Mouse (Mus musculus) layer of hippocampus, adult 18-20 months (tissue): ENCODE measurements around the gene Tns1. TPM values are rescaled to one million over a fixed set of nuclear protein-coding genes. Genes with fewer than 3 reads are reported as not detected.
A peak's percentile ranks its signal among the peaks of the same experiment; 100 is the strongest.

Experiments
- DNase-seq, 2 experiments: peaks; one replicate each; pipeline ENCODE4 v3.0.0; 2022; ENCODE audit warnings: low spot score in 2 of 2
- total RNA-seq, 2 experiments: library from RNA; stranded (reverse); gene quantifications; 2 replicates each; pipeline ENCODE4 v1.2.3; 2021

Tns1 gene
- total RNA-seq, 2 experiments from 2014 or later: 37.0 to 39.6 TPM

DNA sequence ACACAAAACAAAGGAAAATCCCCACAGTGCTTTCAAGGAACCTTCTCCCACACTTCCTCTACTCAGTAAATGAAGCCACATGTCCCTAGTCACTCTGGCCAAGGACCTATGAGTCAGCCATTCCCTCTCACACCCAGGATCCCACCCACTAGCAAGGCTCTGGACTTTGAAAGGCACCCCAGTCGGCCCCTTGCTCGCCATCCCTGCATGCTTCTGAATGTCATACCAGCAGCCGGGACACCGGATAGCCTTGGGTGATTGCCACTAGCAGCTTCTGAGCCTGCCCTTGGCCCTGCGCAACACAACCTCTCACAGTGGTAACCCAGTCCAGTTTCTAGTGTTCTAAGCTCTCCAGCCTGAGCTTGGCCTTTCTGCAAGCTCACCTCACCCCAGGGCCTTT, 58.2 kb downstream of the Tns1 start:
- DNase-seq: no peak

DNA sequence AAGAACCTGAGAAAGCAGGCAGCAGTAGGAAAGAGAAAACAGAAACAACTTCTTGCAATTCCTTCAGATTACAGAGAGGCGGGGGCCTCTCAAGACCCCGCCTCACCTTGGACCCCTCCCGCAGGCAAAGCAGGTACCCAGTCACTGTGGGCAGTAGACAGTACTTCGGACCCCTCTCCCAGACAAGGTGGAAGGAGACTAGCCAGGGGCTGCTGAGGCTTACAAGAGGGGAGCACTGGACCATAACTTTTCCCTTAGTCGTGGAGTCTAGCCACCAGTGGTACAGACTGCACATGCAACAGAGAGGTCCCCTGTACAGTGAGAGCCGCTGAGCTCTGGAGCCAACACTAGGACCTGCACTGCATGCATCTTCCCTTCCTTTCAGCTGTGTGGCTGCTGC, 64.2 kb downstream of the Tns1 start:
- no peak for DNase-seq

- DNase-seq: no peak
Observed at GRCm38 (mm10) chr1:74059552-74059951, 64.7 kb downstream of the Tns1 start.

- DNase-seq: no peak
Observed at GRCm38 (mm10) chr1:74058771-74059170, 65.5 kb downstream of the Tns1 start.

- no peak for DNase-seq
Observed at GRCm38 (mm10) chr1:74058309-74058708, 65.9 kb downstream of the Tns1 start.

DNA sequence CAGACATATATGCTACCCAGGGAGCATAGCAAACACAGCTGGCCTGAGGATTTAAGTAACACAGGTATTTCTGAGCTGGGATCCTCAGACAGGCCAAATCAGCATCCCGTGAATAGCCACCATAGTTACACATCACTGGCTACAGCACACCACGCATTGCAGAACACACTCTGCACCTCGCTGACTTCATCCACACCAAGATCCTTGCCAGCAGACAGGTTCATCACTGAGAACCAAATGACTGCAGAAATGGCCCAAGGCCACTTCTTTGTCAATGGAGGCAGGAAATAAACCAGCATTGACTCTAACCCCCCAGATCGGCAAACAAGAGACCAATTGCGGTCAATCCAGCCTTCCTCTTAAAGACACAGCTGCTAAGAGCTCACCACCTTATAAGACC, 66.7 kb downstream of the Tns1 start:
- DNase-seq: no peak

DNA sequence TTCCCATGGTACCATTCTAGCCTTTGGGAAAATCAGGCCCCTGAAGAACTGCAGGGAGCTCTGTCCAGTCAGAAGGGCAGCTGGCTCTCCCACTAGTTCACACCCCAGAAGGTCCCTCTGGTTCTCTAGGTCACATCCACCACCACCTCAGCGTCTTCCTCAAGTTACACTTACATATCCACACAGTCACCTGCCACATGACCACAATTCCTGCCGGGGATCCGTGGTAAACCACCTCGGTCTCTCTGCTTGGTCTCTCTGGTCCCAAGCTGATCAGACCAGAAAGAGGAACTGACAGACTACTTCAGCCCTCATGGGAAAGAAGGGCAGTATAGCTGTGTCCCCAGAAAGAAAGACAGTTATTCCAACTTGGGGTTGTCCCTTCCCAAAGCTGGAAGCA, 68.7 kb downstream of the Tns1 start:
- no peak for DNase-seq

DNA sequence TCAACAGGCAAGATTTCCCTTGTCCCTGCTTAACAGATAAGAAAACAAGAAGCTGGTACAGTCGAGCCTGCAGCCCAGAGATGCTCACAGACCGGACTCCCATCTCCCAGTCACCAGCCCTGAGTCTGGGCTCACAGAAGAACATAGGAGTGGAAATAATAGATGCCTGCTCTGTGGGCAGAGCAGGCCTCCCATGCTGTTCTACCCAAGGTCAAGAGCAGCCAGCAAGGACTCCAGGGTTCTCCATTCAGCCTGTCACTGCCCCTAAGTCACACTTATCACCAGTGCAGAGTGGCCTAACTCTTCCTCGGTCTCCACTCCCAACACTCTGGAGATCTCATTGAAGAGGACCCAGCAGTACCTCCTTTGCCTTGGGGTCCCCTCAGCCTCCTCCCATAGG, 69.8 kb downstream of the Tns1 start:
- no peak for DNase-seq

- no peak for DNase-seq
Observed at GRCm38 (mm10) chr1:74054007-74054406, 70.2 kb downstream of the Tns1 start.

- no peak for DNase-seq
Observed at GRCm38 (mm10) chr1:74053068-74053467, 71.2 kb downstream of the Tns1 start.

GRCm38 (mm10) chr1:74051349-74051748, 72.9 kb downstream of the Tns1 start:
- no peak for DNase-seq

- DNase-seq: no peak
Observed at GRCm38 (mm10) chr1:74049430-74049829, 74.8 kb downstream of the Tns1 start.

DNA sequence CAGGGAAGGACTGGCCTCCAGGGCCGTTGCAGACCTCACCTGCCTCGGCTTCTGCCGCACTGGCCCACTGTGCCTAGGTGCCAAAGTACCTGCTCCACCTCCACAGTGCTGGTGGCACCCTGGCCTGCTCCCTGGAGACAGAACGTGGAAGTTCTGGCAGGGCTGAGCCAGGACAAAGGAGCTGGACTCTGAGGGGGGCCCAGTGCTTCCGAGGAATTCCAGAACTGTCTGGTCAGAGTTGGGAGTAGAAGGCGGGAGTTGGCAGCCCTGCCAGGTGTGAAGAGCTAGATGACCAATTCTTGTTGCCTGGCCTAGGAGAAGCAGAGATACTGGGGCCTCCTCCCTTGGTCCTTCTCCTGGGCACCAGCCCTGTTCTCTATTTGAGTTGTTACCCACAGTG, 76.5 kb downstream of the Tns1 start:
- DNase-seq: no peak

GRCm38 (mm10) chr1:74047311-74047710, 76.9 kb downstream of the Tns1 start:
- no peak for DNase-seq

DNA sequence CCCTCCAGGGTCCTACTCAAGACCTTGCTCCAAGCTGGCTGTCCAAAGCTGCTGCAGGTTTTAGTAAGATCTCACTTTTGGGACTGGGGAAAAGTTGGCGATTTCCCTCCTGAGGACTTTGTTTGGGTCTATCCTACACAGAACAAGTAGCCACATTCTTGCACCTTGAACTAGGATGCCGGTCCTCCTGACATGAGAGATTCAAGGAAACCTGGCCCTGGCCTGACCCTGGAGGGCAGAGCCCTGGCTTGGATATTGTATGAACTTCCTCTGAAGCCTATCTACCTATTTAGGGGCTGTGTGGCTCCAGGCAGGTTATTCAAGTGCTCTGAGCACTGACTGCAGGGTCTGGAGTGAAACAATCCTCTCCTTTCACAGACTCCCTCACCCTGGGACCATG, 79.2 kb downstream of the Tns1 start:
- no peak for DNase-seq

DNA sequence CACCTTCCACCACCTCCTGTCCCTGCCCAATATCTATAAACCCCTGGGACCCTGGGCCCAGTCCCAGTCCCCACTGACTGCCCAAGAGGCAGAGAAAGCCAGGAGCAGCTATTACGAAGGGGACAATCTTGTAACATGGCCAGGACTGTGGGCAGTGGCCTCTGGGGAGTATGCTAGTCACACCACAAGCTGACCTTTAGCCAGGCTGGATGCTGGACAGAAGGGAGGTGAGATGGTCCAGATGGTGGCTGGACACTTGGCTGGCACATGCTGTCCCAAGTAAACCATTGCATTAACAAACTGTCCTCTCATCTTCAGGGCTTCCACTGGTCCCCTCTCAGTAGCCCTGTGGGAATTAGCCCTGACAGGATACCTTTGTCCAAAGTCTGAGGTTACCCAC, 79.8 kb downstream of the Tns1 start:
- DNase-seq: no peak

- no peak for DNase-seq
Observed at GRCm38 (mm10) chr1:74043584-74044105, 80.6 kb downstream of the Tns1 start.

- peak in 1 of 2 experiments; percentile 28 for DNase-seq
Observed at GRCm38 (mm10) chr1:74042711-74043467, 81.4 kb downstream of the Tns1 start.

GRCm38 (mm10) chr1:74041692-74042091, 82.6 kb downstream of the Tns1 start:
- no peak for DNase-seq

DNA sequence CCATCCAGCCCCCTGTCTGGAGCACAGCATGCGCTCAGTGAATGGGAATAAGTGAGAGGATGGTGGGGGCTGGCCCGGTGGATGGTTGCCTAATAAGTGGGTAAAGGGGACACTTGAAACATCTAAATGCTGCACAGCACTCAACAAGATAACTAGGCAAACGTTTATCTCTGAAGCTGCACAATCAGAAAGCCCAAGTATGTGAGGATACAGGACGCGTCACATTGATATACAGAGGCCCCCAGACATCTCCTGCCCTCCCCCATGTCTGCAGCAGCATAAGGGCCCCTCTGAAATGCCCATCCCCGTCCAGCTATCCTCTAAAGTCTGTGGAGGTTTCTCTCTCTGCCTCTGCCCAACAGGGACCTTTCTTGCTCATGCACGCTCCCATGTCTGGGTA, 83.1 kb downstream of the Tns1 start:
- no peak for DNase-seq

GRCm38 (mm10) chr1:74036560-74037390, 87.5 kb downstream of the Tns1 start:
- DNase-seq: no peak

- no peak for DNase-seq
Observed at GRCm38 (mm10) chr1:74035912-74036489, 88.2 kb downstream of the Tns1 start.
